Mouse (Mus musculus) 3T3-L1 (cell line): ENCODE data around the gene Zfp426.

ENCODE experiments used
- DNase-seq: peaks from one replicate; pipeline ENCODE4 v3.0.0-alpha.2; 2015; ENCODE audit warnings: low read depth, low spot score

Zfp426 gene

GRCm38 (mm10) chr9:20459377-20460317, 32.9 kb downstream of the Zfp426 start, which contains the start of gene Zfp26:
Gene Zfp26, minus strand, starts transcription at chr9:20460162.
- DNase-seq, result peak; percentile 89

GRCm38 (mm10) chr9:20453647-20454046, 38.9 kb downstream of the Zfp426 start:
- DNase-seq, result no peak

DNA sequence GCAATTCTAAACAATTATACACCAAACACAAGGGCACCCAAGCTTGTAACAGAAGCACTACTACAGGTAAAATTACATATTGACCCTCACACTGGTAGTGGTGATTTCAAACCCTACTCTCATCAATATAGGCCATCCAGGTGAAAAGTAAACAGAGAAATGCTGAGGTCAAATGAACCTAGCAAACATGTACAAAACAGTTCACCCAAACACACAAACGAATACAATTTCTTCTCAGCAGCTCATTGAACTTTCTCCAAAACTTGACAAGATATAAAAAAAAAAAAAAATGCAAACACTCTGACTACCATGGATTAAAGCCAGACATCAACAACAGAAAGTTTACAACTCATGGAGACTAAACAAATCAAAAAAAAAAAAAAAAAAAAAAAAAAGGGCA, 41.1 kb downstream of the Zfp426 start:
- no peak for DNase-seq

DNA sequence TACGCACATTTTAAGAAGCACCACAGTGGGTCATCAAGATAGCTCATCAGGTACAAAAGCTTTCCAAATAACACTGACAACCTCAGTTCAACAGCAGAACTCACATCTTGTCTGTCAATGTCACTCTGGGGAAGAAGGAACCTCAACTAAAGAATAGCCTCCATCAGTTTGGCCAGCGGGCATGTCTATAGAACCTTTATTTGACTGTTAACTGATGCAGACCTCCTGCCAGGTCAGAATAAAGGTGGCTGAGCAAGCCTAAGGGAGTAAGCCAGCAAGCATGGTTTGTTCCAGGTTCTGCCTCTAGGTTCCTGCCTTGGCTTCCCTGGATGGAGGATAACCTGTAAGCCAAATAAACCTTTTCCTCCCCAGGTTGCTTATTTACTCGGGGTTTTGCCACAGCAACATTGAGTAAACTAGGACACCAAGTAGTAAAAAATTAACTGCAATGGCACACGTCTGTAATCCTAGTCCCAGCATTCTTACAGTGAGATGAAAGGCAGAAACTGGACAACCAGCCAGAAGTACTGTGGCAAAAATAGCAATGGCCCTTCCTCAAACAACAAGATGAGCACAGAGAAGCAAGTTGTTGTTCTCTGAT, 49.3 kb downstream of the Zfp426 start:
- no peak for DNase-seq

DNA sequence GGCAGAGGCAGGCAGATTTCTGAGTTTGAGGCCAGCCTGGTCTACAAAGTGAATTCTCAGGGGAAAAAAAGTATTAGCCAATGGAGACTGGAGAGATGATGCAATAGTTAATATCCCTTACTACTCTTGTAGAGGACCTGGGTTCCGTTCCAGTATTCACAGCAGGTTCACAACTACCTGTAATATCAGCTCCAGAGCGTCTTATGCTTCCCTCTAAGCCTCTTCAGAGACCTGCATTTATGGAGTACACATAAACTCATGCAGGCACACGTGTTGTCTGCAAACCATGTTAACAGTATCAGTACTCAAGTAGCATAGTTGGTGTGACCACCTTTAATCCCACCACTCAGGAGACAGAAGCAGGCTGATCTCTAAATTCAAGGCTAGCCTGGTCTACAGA, 62.5 kb downstream of the Zfp426 start:
- DNase-seq, result no peak
